Mouse (Mus musculus) embryonic facial prominence, embryonic 13.5 days (tissue): ENCODE data around the gene Pik3r6. TPM values are rescaled to one million over a fixed set of nuclear protein-coding genes. Genes with fewer than 3 reads are reported as not detected.

ENCODE experiments used
- ATAC-seq: fragments of 200-750 bp; cut with Nextera tagmentation; 2 replicates; pipeline ENCODE4 v1.8.0; 2017; ENCODE audit warnings: low read depth; ENCODE audit not compliant: insufficient number of reproducible peaks, insufficient read depth, low FRiP score, low TSS enrichment
- H3K27ac ChIP-seq: fragments of 300-500 bp; sonication (generic); 2 replicates; pipeline ENCODE4 v1.5.1; 2015; ENCODE audit warnings: moderate library complexity, mild to moderate bottlenecking, inconsistent platforms
- H3K27me3 ChIP-seq: fragments of 300-500 bp; sonication (generic); 2 replicates; pipeline ENCODE4 v1.6.1; 2015; ENCODE audit warnings: mild to moderate bottlenecking, inconsistent platforms
- H3K36me3 ChIP-seq: fragments of 300-500 bp; sonication (generic); 2 replicates; pipeline ENCODE4 v1.6.1; 2015; ENCODE audit warnings: mild to moderate bottlenecking, inconsistent platforms
- H3K4me1 ChIP-seq: fragments of 300-500 bp; sonication (generic); 2 replicates; pipeline ENCODE4 v1.6.1; 2015; ENCODE audit warnings: inconsistent platforms
- H3K4me2 ChIP-seq: fragments of 300-500 bp; sonication (generic); 2 replicates; pipeline ENCODE4 v1.6.1; 2015; ENCODE audit warnings: moderate library complexity, mild to moderate bottlenecking, inconsistent platforms
- H3K4me3 ChIP-seq: fragments of 300-500 bp; sonication (generic); 2 replicates; pipeline ENCODE4 v1.5.1; 2015; ENCODE audit warnings: mild to moderate bottlenecking, inconsistent platforms
- H3K9ac ChIP-seq: fragments of 300-500 bp; sonication (generic); 2 replicates; pipeline ENCODE4 v1.6.1; 2015; ENCODE audit warnings: mild to moderate bottlenecking, inconsistent platforms
- H3K9me3 ChIP-seq: fragments of 300-500 bp; sonication (generic); 2 replicates; pipeline ENCODE4 v1.6.1; 2016; ENCODE audit warnings: inconsistent platforms
- WGBS: fragments of 180-500 bp; shearing (Covaris S2); methylation state at CpG from one replicate; pipeline ENCODE4 v1.1.7; 2015; ENCODE audit warnings: mixed read lengths; 5-methylcytosine and 5-hydroxymethylcytosine counted together
- polyA plus RNA-seq: library from polyadenylated mRNA; unstranded; fragments of >200 nt; fragmentation: Nextera tagmentation; extraction: Ambion mirVana; gene quantifications from 2 replicates; pipeline ENCODE4 v1.2.1, GENCODE M21; 2015

The Pik3r6 gene
- polyA plus RNA-seq, 1 experiment from 2014 or later = 1.6 TPM

GRCm38 (mm10) chr11:68561957-68562950 is 59.4 kb downstream of the Pik3r6 start:
- H3K27me3 ChIP-seq = peaks cover 7% of the 10 kb centered on the region
- H3K36me3 ChIP-seq = no peaks in the 10 kb centered on the region
- no peak for ATAC-seq
- H3K9ac ChIP-seq = no peak overlapping the region
- peaks cover 6% of the 10 kb centered on the region for H3K4me1 ChIP-seq
- no peak overlapping the region for H3K27ac ChIP-seq
- H3K9me3 ChIP-seq = no peaks in the 10 kb centered on the region
- H3K4me2 ChIP-seq = no peak overlapping the region
- 76% methylated on average over 11 of the region's 11 CpGs for WGBS
- H3K4me3 ChIP-seq = no peak overlapping the region

- no peak overlapping the region for H3K4me3 ChIP-seq
- ATAC-seq = no peak
- no peak overlapping the region for H3K27ac ChIP-seq
- 68% methylated on average over 13 of the region's 13 CpGs for WGBS
- H3K4me1 ChIP-seq = peaks cover 6% of the 10 kb centered on the region
- H3K27me3 ChIP-seq = peaks cover 11% of the 10 kb centered on the region; the same call in 1 of the 2 replicates
- H3K4me2 ChIP-seq = no peak overlapping the region
- no peaks in the 10 kb centered on the region for H3K9me3 ChIP-seq
- no peak overlapping the region for H3K9ac ChIP-seq
- no peaks in the 10 kb centered on the region for H3K36me3 ChIP-seq
These were observed 61.7 kb downstream of the Pik3r6 start for GRCm38 (mm10) chr11:68564356-68565031.

GRCm38 (mm10) chr11:68565032-68565429 is 62.2 kb downstream of the Pik3r6 start:
- H3K4me1 ChIP-seq = peaks cover 6% of the 10 kb centered on the region
- 82% methylated on average over 3 of the region's 3 CpGs for WGBS
- no peak overlapping the region for H3K9ac ChIP-seq

DNA sequence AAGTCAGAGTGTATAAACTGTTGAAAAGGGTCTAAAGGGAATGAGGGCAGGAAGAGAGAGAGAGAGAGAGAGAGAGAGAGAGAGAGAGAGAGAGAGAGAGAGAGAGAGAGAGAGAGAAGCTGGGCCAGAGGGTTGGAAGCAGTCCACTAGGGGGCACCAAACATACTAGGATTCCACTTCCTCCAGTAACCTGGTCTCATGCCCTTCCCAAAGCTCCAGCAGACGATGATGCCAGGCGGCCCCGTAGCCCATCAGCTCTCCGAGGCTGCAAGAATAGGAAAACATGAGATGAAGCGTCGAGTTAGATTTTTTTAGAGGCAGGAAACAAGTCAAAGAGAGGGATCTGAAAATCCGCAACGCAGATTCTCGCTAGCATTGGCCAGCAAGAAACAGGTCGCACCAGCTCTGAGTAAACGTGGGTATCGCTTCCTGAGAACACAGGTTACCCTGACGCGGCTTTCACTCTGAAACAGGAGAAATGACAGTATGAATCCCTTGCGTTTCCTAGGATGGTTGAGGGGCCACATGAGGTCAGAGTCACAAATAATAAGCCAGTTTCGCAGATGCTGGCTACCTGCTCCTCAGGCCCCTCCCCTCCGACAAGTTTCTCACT is 63.7 kb downstream of the Pik3r6 start:
- Histone ChIP-seq H3K4me2 (peak overlapping the region; percentile 64), H3K4me3 (peak overlapping the region; percentile 35), H3K27me3 (peaks cover 7% of the 10 kb centered on the region; the same call in 1 of the 2 replicates), H3K27ac (no peak overlapping the region), H3K9ac (peak overlapping the region; percentile 59), H3K9me3 (no peaks in the 10 kb centered on the region), H3K36me3 (no peaks in the 10 kb centered on the region), H3K4me1 (peaks cover 6% of the 10 kb centered on the region)
- ATAC-seq = no peak
- WGBS = 15% methylated on average over 17 of the region's 17 CpGs

More at GRCm38 (mm10) chr11:68565032-68565429, 62.2 kb downstream of the Pik3r6 start:
- no peaks in the 10 kb centered on the region for H3K9me3 ChIP-seq
- no peak overlapping the region for H3K4me2 ChIP-seq
- H3K27ac ChIP-seq = no peak overlapping the region
- H3K4me3 ChIP-seq = no peak overlapping the region
- peaks cover 11% of the 10 kb centered on the region; the same call in 1 of the 2 replicates for H3K27me3 ChIP-seq
- H3K36me3 ChIP-seq = no peaks in the 10 kb centered on the region
- ATAC-seq = no peak

DNA sequence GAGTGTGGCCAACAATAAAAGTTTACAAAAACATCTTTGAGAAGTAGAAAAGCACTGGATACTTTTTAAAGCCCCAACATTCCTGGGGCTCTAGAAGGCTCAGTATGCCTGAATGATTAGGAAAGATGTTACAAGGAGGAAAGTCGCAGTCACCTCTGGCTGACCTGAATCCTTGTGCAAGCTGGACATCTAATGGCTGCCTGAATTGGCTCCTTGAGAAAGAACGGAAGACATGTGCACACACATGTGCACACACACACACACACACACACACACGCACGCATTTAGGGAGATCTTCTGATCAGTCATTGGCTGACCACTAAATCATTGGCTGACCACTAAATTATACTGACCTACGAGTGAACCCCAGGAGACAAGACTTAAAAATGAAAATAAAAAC is 68.0 kb downstream of the Pik3r6 start:
- Histone ChIP-seq H3K9ac (no peak overlapping the region), H3K36me3 (no peaks in the 10 kb centered on the region), H3K27ac (no peak overlapping the region), H3K4me1 (peaks cover 6% of the 10 kb centered on the region), H3K4me3 (no peak overlapping the region), H3K27me3 (peaks cover 7% of the 10 kb centered on the region; the same call in 1 of the 2 replicates), H3K9me3 (no peaks in the 10 kb centered on the region), H3K4me2 (no peak overlapping the region)
- WGBS = 87% methylated on average over 5 of the region's 5 CpGs
- ATAC-seq = no peak

- no peak overlapping the region for H3K27ac ChIP-seq
- no peak overlapping the region for H3K4me3 ChIP-seq
- WGBS = 70% methylated on average over 1 of the region's 1 CpGs
- H3K9me3 ChIP-seq = no peaks in the 10 kb centered on the region
- peaks cover 15% of the 10 kb centered on the region for H3K4me1 ChIP-seq
- H3K9ac ChIP-seq = no peak overlapping the region
- no peaks in the 10 kb centered on the region for H3K36me3 ChIP-seq
- no peak for ATAC-seq
- no peak overlapping the region for H3K4me2 ChIP-seq
- peaks cover 5% of the 10 kb centered on the region; the same call in 1 of the 2 replicates for H3K27me3 ChIP-seq
These were observed 74.3 kb downstream of the Pik3r6 start for GRCm38 (mm10) chr11:68577076-68577475.

DNA sequence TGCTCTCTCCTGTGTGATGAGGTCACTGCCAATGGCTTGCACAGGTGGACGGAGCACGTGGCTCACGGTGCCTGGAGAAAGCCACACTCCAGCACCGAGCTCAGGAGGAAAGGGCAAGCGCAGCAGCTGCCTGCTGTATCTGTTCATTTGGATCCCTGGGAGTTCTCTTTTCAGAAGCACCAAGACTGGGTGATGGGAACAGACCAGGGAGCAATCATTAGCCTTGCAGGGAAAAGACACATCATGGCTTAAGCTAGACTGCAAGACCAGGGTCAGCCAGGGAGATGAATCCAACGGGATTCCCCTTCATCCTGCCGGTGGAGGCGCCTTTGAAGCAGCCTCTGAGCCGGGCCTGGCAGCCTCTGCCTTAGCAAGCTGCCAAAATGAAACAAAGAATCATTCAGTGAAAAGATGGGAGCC is 76.7 kb downstream of the Pik3r6 start:
- Histone ChIP-seq H3K9ac (0 out of 2 replicates have a peak overlapping the region, but pooled peaks have one; percentile 22), H3K4me1 (peaks cover 15% of the 10 kb centered on the region), H3K27ac (peak overlapping the region; percentile 19; the same call in 1 of the 2 replicates), H3K36me3 (no peaks in the 10 kb centered on the region), H3K4me2 (no peak overlapping the region), H3K27me3 (peaks cover 5% of the 10 kb centered on the region; the same call in 1 of the 2 replicates), H3K9me3 (no peaks in the 10 kb centered on the region), H3K4me3 (no peak overlapping the region)
- no peak for ATAC-seq
- WGBS = 29% methylated on average over 9 of the region's 9 CpGs

GRCm38 (mm10) chr11:68580566-68580965 is 77.7 kb downstream of the Pik3r6 start:
- Histone ChIP-seq H3K4me3 (no peak overlapping the region), H3K27ac (no peak overlapping the region; the same call in 1 of the 2 replicates), H3K4me2 (no peak overlapping the region), H3K27me3 (peaks cover 5% of the 10 kb centered on the region; the same call in 1 of the 2 replicates), H3K9me3 (no peaks in the 10 kb centered on the region), H3K4me1 (peaks cover 15% of the 10 kb centered on the region), H3K9ac (no peak overlapping the region), H3K36me3 (no peaks in the 10 kb centered on the region)
- WGBS = 24% methylated on average over 6 of the region's 6 CpGs
- ATAC-seq = no peak

DNA sequence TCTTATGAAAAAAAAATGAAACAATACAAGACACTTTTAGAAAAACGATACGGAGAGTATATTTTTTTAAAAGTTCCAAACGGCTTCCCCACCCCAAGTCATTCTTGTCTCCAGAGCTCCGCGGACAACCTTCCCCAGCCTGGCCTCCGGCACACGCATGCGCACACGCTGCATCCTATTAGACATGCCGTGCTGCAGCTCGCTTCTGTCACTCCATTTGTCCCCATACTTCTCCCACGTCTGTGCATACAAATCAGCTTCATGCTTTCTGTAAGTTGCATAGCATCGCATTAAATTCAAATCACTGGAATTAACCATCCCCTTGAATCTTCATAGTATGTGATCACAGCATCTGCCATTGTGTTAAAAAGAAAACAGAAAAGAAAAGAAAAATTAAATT is 80.4 kb downstream of the Pik3r6 start:
- no peak overlapping the region for H3K4me3 ChIP-seq
- 59% methylated on average over 13 of the region's 13 CpGs for WGBS

DNA sequence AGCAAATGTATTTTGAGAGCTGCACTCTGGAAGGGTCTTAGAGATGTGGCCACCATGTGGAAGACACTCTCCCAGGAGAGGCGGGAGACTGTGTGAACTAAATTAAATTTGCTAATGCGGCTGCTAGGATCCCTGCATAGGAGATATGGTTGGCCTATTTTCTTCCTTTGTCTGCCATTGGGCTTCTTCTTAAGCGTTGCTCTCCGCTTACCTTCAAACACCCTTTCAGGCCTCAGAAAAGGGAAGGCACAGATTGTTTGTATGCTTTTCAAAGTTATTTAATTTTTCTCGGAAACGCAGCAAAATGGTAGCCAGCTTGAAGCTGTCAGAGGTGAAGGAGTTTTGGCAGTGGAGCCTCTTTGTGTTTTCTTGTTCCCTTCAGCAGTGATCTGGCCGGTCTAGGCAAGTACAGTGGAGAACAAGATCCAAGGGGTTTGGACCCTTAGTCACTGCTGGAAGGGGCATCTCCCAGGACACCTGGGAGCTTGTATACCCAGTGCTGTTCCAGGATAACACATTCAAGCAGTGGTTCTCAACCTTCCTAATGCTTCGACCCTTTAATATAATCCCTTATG is 81.2 kb downstream of the Pik3r6 start:
- H3K9me3 ChIP-seq = no peaks in the 10 kb centered on the region
- H3K27me3 ChIP-seq = no peaks in the 10 kb centered on the region
- no peak overlapping the region for H3K4me2 ChIP-seq
- no peak overlapping the region for H3K4me3 ChIP-seq
- no peaks in the 10 kb centered on the region for H3K36me3 ChIP-seq
- no peak overlapping the region for H3K9ac ChIP-seq
- ATAC-seq = no peak
- 70% methylated on average over 8 of the region's 8 CpGs for WGBS
- no peak overlapping the region for H3K27ac ChIP-seq
- H3K4me1 ChIP-seq = peaks cover 15% of the 10 kb centered on the region

More for the DNA sequence above, 80.4 kb downstream of the Pik3r6 start:
- Histone ChIP-seq H3K9me3 (no peaks in the 10 kb centered on the region), H3K27ac (no peak overlapping the region), H3K4me1 (peaks cover 15% of the 10 kb centered on the region), H3K9ac (no peak overlapping the region), H3K27me3 (no peaks in the 10 kb centered on the region), H3K4me2 (no peak overlapping the region), H3K36me3 (no peaks in the 10 kb centered on the region)
- ATAC-seq = no peak

DNA sequence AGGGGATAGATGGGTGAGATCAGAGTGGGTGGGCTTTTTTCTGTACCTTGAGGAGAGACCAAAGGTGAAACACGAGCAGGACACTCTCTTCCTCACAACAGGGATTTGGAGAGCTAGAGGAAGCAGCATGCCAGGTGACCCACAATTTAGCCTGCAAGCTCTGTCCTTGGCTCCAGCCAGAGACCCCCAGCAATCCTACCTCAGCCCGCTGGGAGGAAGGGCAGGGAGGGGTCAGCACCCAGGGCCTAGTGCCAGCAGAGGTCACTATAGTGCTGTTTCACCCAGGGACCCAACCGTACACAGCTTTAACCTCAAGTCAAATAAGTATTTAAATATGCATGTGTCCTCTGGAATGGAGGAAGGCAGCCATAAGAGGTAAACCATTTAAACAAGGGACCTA is 83.1 kb downstream of the Pik3r6 start:
- Histone ChIP-seq H3K4me3 (no peak overlapping the region), H3K9ac (no peak overlapping the region), H3K4me1 (no peaks in the 10 kb centered on the region; the same call in 1 of the 2 replicates), H3K4me2 (no peak overlapping the region), H3K9me3 (no peaks in the 10 kb centered on the region), H3K36me3 (no peaks in the 10 kb centered on the region), H3K27ac (no peak overlapping the region), H3K27me3 (no peaks in the 10 kb centered on the region)
- 19% methylated on average over 3 of the region's 3 CpGs for WGBS
- no peak for ATAC-seq
